Mouse (Mus musculus): ENCODE data around the gene Jag1.

- TF ChIP-seq CTCF (IDR thresholded peaks at IDR 0.05) (no peak), EP300 (IDR thresholded peaks at IDR 0.05) (no peak)
Measured at GRCm38 (mm10) chr2:137115241-137116024, 1.0 kb downstream of the Jag1 start.
